Mouse (Mus musculus) liver, embryonic 14.5 days (tissue): ENCODE data around the gene Efcab12. TPM values are rescaled to one million over a fixed set of nuclear protein-coding genes. Genes with fewer than 3 reads are reported as not detected.

ENCODE experiments used
- ATAC-seq: fragments of 200-750 bp; cut with Nextera tagmentation; 2 replicates; pipeline ENCODE4 v1.8.0; 2017; ENCODE audit warnings: moderate number of reproducible peaks, mild to moderate bottlenecking, moderate library complexity; ENCODE audit not compliant: insufficient read depth
- DNase-seq, 3 experiments: peaks; one replicate each; pipeline ENCODE4 v3.0.0-alpha.2; 2012 to 2013; ENCODE audit warnings: low read depth in 3 of 3, low spot score in 3 of 3
- H3K27ac ChIP-seq: fragments of 300-500 bp; sonication (generic); 2 replicates; pipeline ENCODE4 v1.5.1; 2014; ENCODE audit warnings: moderate library complexity, mild to moderate bottlenecking, control low read depth, inconsistent platforms
- H3K27me3 ChIP-seq: fragments of 300-500 bp; sonication (generic); 2 replicates; pipeline ENCODE4 v1.6.1; 2014; ENCODE audit warnings: mild to moderate bottlenecking, low read length, moderate library complexity; ENCODE audit not compliant: control insufficient read depth, insufficient read depth
- H3K36me3 ChIP-seq: fragments of 300-500 bp; sonication (generic); replicated peaks from 2 replicates; pipeline ENCODE4 v1.6.1; 2014; ENCODE audit warnings: low read depth; ENCODE audit not compliant: control insufficient read depth, insufficient read depth
- H3K4me1 ChIP-seq, 2 experiments: fragments of 200-500 bp in 1 of 2; fragments of 300-500 bp in 1 of 2; sonication (generic) in 1 of 2; replicated peaks; 2 replicates each; pipeline ENCODE4 v1.6.1; 2012 to 2014; ENCODE audit warnings: antibody characterized with exemption in 1 of 2, inconsistent platforms in 1 of 2, low read length in 1 of 2; ENCODE audit not compliant: control insufficient read depth in 2 of 2, insufficient read depth in 2 of 2
- H3K4me2 ChIP-seq: fragments of 300-500 bp; sonication (generic); 2 replicates; pipeline ENCODE4 v1.6.1; 2014; ENCODE audit warnings: low read depth, mild to moderate bottlenecking, control low read depth, moderate library complexity
- H3K4me3 ChIP-seq, 2 experiments: fragments of 200-500 bp in 1 of 2; fragments of 300-500 bp in 1 of 2; sonication (generic) in 1 of 2; 2 replicates each; pipeline ENCODE4 v1.5.1; 2012 to 2014; ENCODE audit warnings: low read depth in 2 of 2, low read length in 2 of 2, mild to moderate bottlenecking in 2 of 2, control low read depth in 1 of 2, inconsistent platforms in 1 of 2, moderate library complexity in 1 of 2; ENCODE audit not compliant: insufficient read depth in 1 of 2
- H3K9ac ChIP-seq: fragments of 300-500 bp; sonication (generic); replicated peaks from 2 replicates; pipeline ENCODE4 v1.6.1; 2014; ENCODE audit warnings: mild to moderate bottlenecking, control low read depth, moderate library complexity
- H3K9me3 ChIP-seq: fragments of 300-500 bp; sonication (generic); 2 replicates; pipeline ENCODE4 v1.6.1; 2016; ENCODE audit warnings: low read length, mixed read lengths; ENCODE audit not compliant: control insufficient read depth
- CTCF ChIP-seq: IDR thresholded peaks from 2 replicates; pipeline ENCODE4 v1.5.1; 2016; ENCODE audit warnings: antibody characterized with exemption, low read depth, control low read depth
- EP300 ChIP-seq: IDR thresholded peaks from 2 replicates; pipeline ENCODE4 v1.6.1; 2016; ENCODE audit warnings: antibody characterized with exemption, low read depth
- WGBS: fragments of 180-500 bp; shearing (Covaris S2); extraction: QIAGEN DNeasy Blood & Tissue Kit; methylation state at CpG from one replicate; pipeline ENCODE4 v1.1.7; 2014; ENCODE audit not compliant: insufficient replicate concordance; 5-methylcytosine and 5-hydroxymethylcytosine counted together
- polyA plus RNA-seq, 2 experiments: library from polyadenylated mRNA; depleted of rRNA in 1 of 2; stranded (reverse) in 1 of 2; unstranded in 1 of 2; fragments of >200 nt; fragmentation: Nextera tagmentation in 1 of 2; extraction: Ambion mirVana in 1 of 2; gene quantifications; 2 replicates each; pipeline versions ENCODE4 v1.2.1 to v1.2.3; 2012 to 2014

Efcab12 gene
- polyA plus RNA-seq, 2 experiments = 0.11 TPM; not detected in 1

DNA sequence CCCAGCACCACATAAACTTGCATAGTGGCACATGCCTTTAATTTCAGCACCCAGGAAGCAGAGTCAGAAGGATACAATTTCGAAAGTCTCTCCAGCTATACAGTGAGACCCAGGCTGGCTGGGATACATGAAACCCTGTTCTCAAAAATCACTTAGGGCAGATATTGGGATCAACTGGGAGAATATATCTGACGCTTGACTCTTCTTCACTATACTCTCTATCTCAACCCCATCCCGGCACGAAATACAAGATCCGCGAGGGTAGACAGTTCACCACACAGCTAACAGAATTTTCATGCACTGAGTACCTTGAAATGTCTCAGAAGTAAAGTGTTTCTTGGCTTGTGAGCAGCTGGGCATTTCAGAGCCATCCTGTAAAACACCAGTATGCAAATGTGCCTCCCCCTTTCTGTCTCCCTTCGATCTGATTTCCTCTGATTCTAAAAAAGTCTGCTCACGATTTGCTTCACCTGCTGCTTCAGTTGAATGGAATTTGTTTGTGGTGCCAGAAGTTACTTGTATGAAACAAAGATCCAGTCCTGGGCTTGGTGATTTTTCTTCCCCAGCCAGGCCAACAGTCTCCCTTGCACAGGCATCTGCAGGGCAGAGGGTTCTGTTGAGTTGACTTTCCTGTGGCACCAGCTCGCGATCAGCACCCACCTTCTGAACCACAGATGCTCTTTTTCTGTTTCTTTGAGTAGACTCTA lies 10.5 kb upstream of the Efcab12 start:
- no peak for ATAC-seq
- TF ChIP-seq EP300 (no peak), CTCF (no peak)
- no peak overlapping the region for H3K27ac ChIP-seq
- H3K4me2 ChIP-seq = no peak overlapping the region
- no peak overlapping the region for H3K9ac ChIP-seq
- WGBS = 84% methylated on average over 10 of the region's 10 CpGs
- H3K9me3 ChIP-seq = no peaks in the 10 kb centered on the region
- H3K36me3 ChIP-seq = peaks cover 36% of the 10 kb centered on the region
- no peak for DNase-seq
- no peaks in the 10 kb centered on the region for H3K27me3 ChIP-seq
- H3K4me1 ChIP-seq = peaks cover 3 to 7% of the 10 kb centered on the region in 2 experiments; a peak in 3 of 4 replicates
- no peak overlapping the region for H3K4me3 ChIP-seq

DNA sequence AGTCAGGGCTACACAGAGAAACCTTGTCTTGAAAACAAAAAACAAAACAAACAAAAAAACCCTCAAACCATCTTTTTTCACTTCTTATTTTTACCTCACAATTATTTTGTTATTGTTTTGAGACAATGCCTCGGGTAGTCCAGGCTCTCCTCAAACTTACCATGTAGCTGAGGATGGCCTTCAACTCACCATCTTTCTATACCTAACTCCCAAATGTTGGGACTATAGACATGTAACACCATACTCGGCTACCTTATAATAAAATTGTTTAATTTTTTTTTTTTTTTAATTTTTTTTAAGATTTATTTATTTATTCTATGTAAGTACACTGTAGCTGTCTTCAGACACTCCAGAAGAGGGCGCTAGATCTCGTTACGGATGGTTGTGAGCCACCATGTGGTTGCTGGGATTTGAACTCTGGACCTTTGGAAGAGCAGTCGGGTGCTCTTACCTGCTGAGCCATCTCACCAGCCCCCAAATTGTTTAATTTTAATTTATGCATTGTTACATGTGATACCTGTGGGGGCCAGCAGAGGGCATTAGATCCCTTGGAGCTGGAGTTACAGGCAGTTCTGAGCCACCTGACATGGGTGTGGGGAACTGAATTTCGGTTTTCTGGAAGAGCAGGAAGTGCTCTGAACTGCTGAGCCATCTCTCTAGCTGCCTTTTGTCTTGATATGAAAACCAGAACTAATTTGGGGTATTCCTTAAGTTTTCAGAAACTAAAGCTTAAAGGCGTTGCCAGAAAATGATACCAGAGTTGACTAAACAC lies 8.6 kb upstream of the Efcab12 start:
- Histone ChIP-seq H3K4me2 (no peak overlapping the region), H3K4me1 (peaks cover 0 to 1% of the 10 kb centered on the region in 2 experiments; a peak in 1 of 4 replicates), H3K27me3 (no peaks in the 10 kb centered on the region), H3K27ac (no peak overlapping the region), H3K9me3 (no peaks in the 10 kb centered on the region), H3K36me3 (peaks cover 45% of the 10 kb centered on the region), H3K9ac (no peak overlapping the region), H3K4me3 (no peak overlapping the region)
- TF ChIP-seq EP300 (no peak), CTCF (peak; percentile 80)
- peak; percentile 32 to 61 (median 39) for DNase-seq
- peak; percentile 52; the same call in 1 of the 2 replicates for ATAC-seq
- WGBS = 31% methylated on average over 6 of the region's 8 CpGs

DNA sequence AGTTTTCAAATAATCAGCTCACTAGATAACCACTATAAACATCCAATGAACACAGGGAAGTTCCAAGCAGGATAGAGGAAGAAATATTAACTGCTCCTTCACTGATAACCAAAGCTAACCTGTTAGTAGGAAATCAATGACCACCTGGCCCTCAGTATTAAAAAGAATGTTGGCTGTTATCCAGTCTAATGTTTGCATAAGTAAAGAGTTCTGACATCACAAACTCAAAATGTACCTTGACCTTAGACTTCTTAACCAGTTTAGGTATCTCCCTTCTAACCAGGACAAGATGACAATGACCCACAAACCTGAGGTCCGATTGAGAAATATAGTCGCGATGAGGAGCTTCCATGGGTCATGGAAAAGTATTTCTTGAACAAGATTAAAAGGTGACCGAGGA lies 6.8 kb upstream of the Efcab12 start:
- H3K36me3 ChIP-seq = peaks cover 41% of the 10 kb centered on the region
- ATAC-seq (no peak), DNase-seq (no peak)
- H3K9ac ChIP-seq = no peak overlapping the region
- 89% methylated on average over 4 of the region's 4 CpGs for WGBS
- no peaks in the 10 kb centered on the region for H3K4me1 ChIP-seq
- no peak for TF ChIP-seq CTCF
- TF ChIP-seq EP300 = no peak
- no peak overlapping the region for H3K27ac ChIP-seq
- no peaks in the 10 kb centered on the region for H3K27me3 ChIP-seq
- H3K4me3 ChIP-seq = no peak overlapping the region
- H3K4me2 ChIP-seq = no peak overlapping the region
- H3K9me3 ChIP-seq = no peaks in the 10 kb centered on the region

DNA sequence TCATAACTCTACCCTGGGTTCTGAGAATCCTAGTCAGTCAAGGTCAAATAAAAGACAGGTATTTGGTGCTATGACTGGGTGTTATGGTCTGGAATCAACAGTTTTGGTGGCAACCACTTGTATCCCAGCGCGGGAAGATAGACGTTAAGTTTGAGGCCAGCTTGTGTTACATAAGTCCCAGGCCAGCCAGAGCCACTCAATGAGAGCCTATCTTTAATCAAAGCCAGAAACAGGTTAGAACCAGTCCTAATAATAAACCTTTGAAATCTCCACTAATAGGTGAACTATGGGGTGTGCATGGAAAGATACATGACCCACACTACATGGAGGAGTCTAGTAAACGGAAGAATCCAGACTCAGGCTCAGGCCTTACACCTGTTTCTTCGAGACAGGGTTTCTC lies 533 bp upstream of the Efcab12 start:
- no peak overlapping the region for H3K27ac ChIP-seq
- no peaks in the 10 kb centered on the region for H3K9me3 ChIP-seq
- peaks cover 3 to 16% of the 10 kb centered on the region in 2 experiments; a peak in 3 of 4 replicates for H3K4me1 ChIP-seq
- no peaks in the 10 kb centered on the region for H3K27me3 ChIP-seq
- 66% methylated on average over 5 of the region's 5 CpGs for WGBS
- DNase-seq (no peak), ATAC-seq (peak; percentile 26; the same call in 1 of the 2 replicates)
- peak overlapping the region in 1 of 2 experiments; percentile 50; a peak in 2 of 4 replicates for H3K4me3 ChIP-seq
- H3K9ac ChIP-seq = no peak overlapping the region
- H3K4me2 ChIP-seq = peak overlapping the region; percentile 82
- TF ChIP-seq CTCF (no peak), EP300 (no peak)
- peaks cover 9% of the 10 kb centered on the region for H3K36me3 ChIP-seq

DNA sequence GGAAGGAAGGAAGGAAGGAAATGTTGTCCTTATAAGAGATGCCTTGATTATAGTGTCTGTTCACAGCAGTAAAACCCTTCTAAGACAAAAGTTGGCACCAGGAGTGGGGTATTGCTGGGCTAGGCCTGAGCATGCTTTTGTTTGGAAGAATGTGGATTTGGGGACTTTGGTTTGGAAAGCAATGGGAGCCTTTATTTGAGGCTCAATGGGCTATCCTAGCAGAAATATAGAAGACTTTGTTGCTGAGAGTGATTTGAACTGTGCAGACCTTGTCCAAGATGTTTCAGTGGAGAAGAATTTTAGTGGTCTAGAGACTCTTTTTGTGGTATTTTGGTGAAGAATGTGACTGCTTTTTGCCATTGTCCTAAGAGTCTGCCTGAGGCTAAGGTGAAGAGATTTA lies 4.4 kb downstream of the Efcab12 start:
- Histone ChIP-seq H3K4me3 (no peak overlapping the region), H3K9me3 (no peaks in the 10 kb centered on the region), H3K4me1 (peaks cover 10 to 28% of the 10 kb centered on the region in 2 experiments), H3K27ac (no peak overlapping the region), H3K36me3 (no peaks in the 10 kb centered on the region), H3K27me3 (no peaks in the 10 kb centered on the region), H3K4me2 (no peak overlapping the region), H3K9ac (no peak overlapping the region)
- no peak for TF ChIP-seq CTCF
- no peak for TF ChIP-seq EP300
- DNase-seq (no peak), ATAC-seq (no peak)
